Mouse (Mus musculus): ENCODE measurements around the gene Kmt2a. TPM values are rescaled to one million over a fixed set of nuclear protein-coding genes. Genes with fewer than 3 reads are reported as not detected.

The Kmt2a gene
- polyA plus RNA-seq, 1 experiment from 2014 or later, result 13.1 TPM

GRCm38 (mm10) chr9:44805536-44805935 lies 75.6 kb downstream of the Kmt2a start:
- Histone ChIP-seq H3K4me2 (replicated peaks) (no peak overlapping the region), H3K9me3 (no peaks in the 10 kb centered on the region), H3K36me3 (peaks cover 39% of the 10 kb centered on the region), H3K4me1 (replicated peaks) (peaks cover 9% of the 10 kb centered on the region; the same call in 1 of the 2 replicates), H3K27ac (no peak overlapping the region), H3K9ac (no peak overlapping the region), H3K4me3 (replicated peaks) (no peak overlapping the region), H3K27me3 (replicated peaks) (no peaks in the 10 kb centered on the region)
- ATAC-seq, result no peak
- WGBS, result 92% methylated on average over 5 of the region's 5 CpGs

GRCm38 (mm10) chr9:44804678-44805077 lies 76.4 kb downstream of the Kmt2a start:
- Histone ChIP-seq H3K27ac (no peak overlapping the region), H3K36me3 (peaks cover 36% of the 10 kb centered on the region), H3K4me1 (replicated peaks) (peaks cover 14% of the 10 kb centered on the region; the same call in 1 of the 2 replicates), H3K9ac (no peak overlapping the region), H3K4me2 (replicated peaks) (no peak overlapping the region), H3K4me3 (replicated peaks) (no peak overlapping the region), H3K27me3 (replicated peaks) (no peaks in the 10 kb centered on the region), H3K9me3 (no peaks in the 10 kb centered on the region)
- 87% methylated on average over 10 of the region's 10 CpGs for WGBS
- no peak for ATAC-seq

- H3K9ac ChIP-seq, result no peak within 1 kb of the TSS
- H3K4me2 ChIP-seq (replicated peaks), result no peak within 1 kb of the TSS
- ATAC-seq, result no peak
Observed at GRCm38 (mm10) chr9:44802808-44803450, 78.2 kb downstream of the Kmt2a start, which contains the start of gene Ttc36. TSS of gene Ttc36 (minus strand) at chr9:44803072.

GRCm38 (mm10) chr9:44801669-44802068 lies 79.4 kb downstream of the Kmt2a start:
- 0 out of 2 replicates have a peak, but pooled peaks cover 7% of the 10 kb centered on the region for H3K27me3 ChIP-seq (replicated peaks)
- peaks cover 26% of the 10 kb centered on the region for H3K4me1 ChIP-seq (replicated peaks)
- H3K9ac ChIP-seq, result no peak overlapping the region
- H3K36me3 ChIP-seq, result peaks cover 15% of the 10 kb centered on the region
- no peak overlapping the region for H3K4me2 ChIP-seq (replicated peaks)
- ATAC-seq, result no peak
- no peak overlapping the region for H3K4me3 ChIP-seq (replicated peaks)
- 79% methylated on average over 6 of the region's 6 CpGs for WGBS
- H3K9me3 ChIP-seq, result no peaks in the 10 kb centered on the region
- no peak overlapping the region for H3K27ac ChIP-seq

More at GRCm38 (mm10) chr9:44802808-44803450, 78.2 kb downstream of the Kmt2a start, which contains the start of gene Ttc36:
- Histone ChIP-seq H3K9me3 (no peaks in the 10 kb centered on the region), H3K4me3 (replicated peaks) (no peak within 1 kb of the TSS), H3K27ac (no peak within 1 kb of the TSS), H3K27me3 (replicated peaks) (0 out of 2 replicates have a peak, but pooled peaks cover 6% of the 10 kb centered on the region), H3K36me3 (peaks cover 25% of the 10 kb centered on the region), H3K4me1 (replicated peaks) (peaks cover 26% of the 10 kb centered on the region)
- WGBS, result 60% methylated on average over 4 of the region's 4 CpGs

- peaks cover 4% of the 10 kb centered on the region; the same call in 1 of the 2 replicates for H3K36me3 ChIP-seq
- H3K9ac ChIP-seq, result peak overlapping the region; percentile 69
- peaks cover 26% of the 10 kb centered on the region for H3K4me1 ChIP-seq (replicated peaks)
- peak overlapping the region; percentile 62 for H3K4me3 ChIP-seq (replicated peaks)
- 0 out of 2 replicates have a peak, but pooled peaks cover 7% of the 10 kb centered on the region for H3K27me3 ChIP-seq (replicated peaks)
- H3K9me3 ChIP-seq, result no peaks in the 10 kb centered on the region
- peak overlapping the region; percentile 97 for H3K4me2 ChIP-seq (replicated peaks)
- peak overlapping the region; percentile 95 for H3K27ac ChIP-seq
- 37% methylated on average over 9 of the region's 9 CpGs for WGBS
- no peak for ATAC-seq
Observed at GRCm38 (mm10) chr9:44799958-44800324, 81.2 kb downstream of the Kmt2a start.

GRCm38 (mm10) chr9:44799102-44799957 lies 81.8 kb downstream of the Kmt2a start, which contains the start of gene Tmem25:
TSS of gene Tmem25 (minus strand) at chr9:44799307.
- Histone ChIP-seq H3K4me1 (replicated peaks) (peaks cover 26% of the 10 kb centered on the region), H3K36me3 (no peaks in the 10 kb centered on the region), H3K9ac (peak within 1 kb of the TSS; percentile 69), H3K27me3 (replicated peaks) (0 out of 2 replicates have a peak, but pooled peaks cover 7% of the 10 kb centered on the region), H3K9me3 (no peaks in the 10 kb centered on the region), H3K4me2 (replicated peaks) (peak within 1 kb of the TSS; percentile 97), H3K4me3 (replicated peaks) (peak within 1 kb of the TSS; percentile 62), H3K27ac (peak within 1 kb of the TSS; percentile 95)
- under 1% methylated on average over 72 of the region's 75 CpGs for WGBS
- ATAC-seq, result peak; percentile 97

- Histone ChIP-seq H3K9me3 (no peaks in the 10 kb centered on the region), H3K4me3 (replicated peaks) (peak overlapping the region; percentile 62; the same call in 1 of the 2 replicates), H3K27me3 (replicated peaks) (0 out of 2 replicates have a peak, but pooled peaks cover 7% of the 10 kb centered on the region), H3K27ac (no peak overlapping the region), H3K36me3 (no peaks in the 10 kb centered on the region), H3K4me1 (replicated peaks) (peaks cover 26% of the 10 kb centered on the region), H3K9ac (no peak overlapping the region), H3K4me2 (replicated peaks) (peak overlapping the region; percentile 97)
- ATAC-seq, result no peak; the same call in 1 of the 2 replicates
- 46% methylated on average over 7 of the region's 7 CpGs for WGBS
Observed at GRCm38 (mm10) chr9:44798298-44798697, 82.8 kb downstream of the Kmt2a start.

GRCm38 (mm10) chr9:44792842-44793241 lies 88.3 kb downstream of the Kmt2a start:
- Histone ChIP-seq H3K36me3 (peaks cover 22% of the 10 kb centered on the region), H3K27ac (no peak overlapping the region), H3K4me1 (replicated peaks) (no peaks in the 10 kb centered on the region), H3K4me2 (replicated peaks) (no peak overlapping the region), H3K9ac (no peak overlapping the region), H3K27me3 (replicated peaks) (0 out of 2 replicates have a peak, but pooled peaks cover under 1% of the 10 kb centered on the region), H3K4me3 (replicated peaks) (no peak overlapping the region), H3K9me3 (no peaks in the 10 kb centered on the region)
- 70% methylated on average over 9 of the region's 9 CpGs for WGBS
- ATAC-seq, result no peak

- Histone ChIP-seq H3K4me1 (replicated peaks) (no peaks in the 10 kb centered on the region), H3K27me3 (replicated peaks) (no peaks in the 10 kb centered on the region), H3K27ac (peak overlapping the region; percentile 87), H3K9ac (peak overlapping the region; percentile 81), H3K36me3 (no peaks in the 10 kb centered on the region), H3K4me3 (replicated peaks) (peak overlapping the region; percentile 79), H3K4me2 (replicated peaks) (peak overlapping the region; percentile 82), H3K9me3 (no peaks in the 10 kb centered on the region)
- ATAC-seq, result peak; percentile 99
- under 1% methylated on average over 41 of the region's 41 CpGs for WGBS
Observed at GRCm38 (mm10) chr9:44772750-44773651, 108.1 kb downstream of the Kmt2a start.

GRCm38 (mm10) chr9:44772392-44772749 lies 108.7 kb downstream of the Kmt2a start:
- Histone ChIP-seq H3K4me1 (replicated peaks) (no peaks in the 10 kb centered on the region), H3K9ac (0 out of 2 replicates have a peak overlapping the region, but pooled peaks have one; percentile 17), H3K27me3 (replicated peaks) (no peaks in the 10 kb centered on the region), H3K9me3 (no peaks in the 10 kb centered on the region), H3K4me3 (replicated peaks) (peak overlapping the region; percentile 79), H3K4me2 (replicated peaks) (no peak overlapping the region), H3K27ac (0 out of 2 replicates have a peak overlapping the region, but pooled peaks have one; percentile 60), H3K36me3 (no peaks in the 10 kb centered on the region)
- 0 out of 2 replicates have a peak, but pooled peaks have one; percentile 1 for ATAC-seq
- 25% methylated on average over 5 of the region's 5 CpGs for WGBS

- no peak overlapping the region for H3K4me3 ChIP-seq (replicated peaks)
- no peaks in the 10 kb centered on the region for H3K36me3 ChIP-seq
- no peaks in the 10 kb centered on the region for H3K27me3 ChIP-seq (replicated peaks)
- 89% methylated on average over 5 of the region's 5 CpGs for WGBS
- no peak overlapping the region for H3K4me2 ChIP-seq (replicated peaks)
- H3K9me3 ChIP-seq, result no peaks in the 10 kb centered on the region
- ATAC-seq, result no peak
- no peaks in the 10 kb centered on the region for H3K4me1 ChIP-seq (replicated peaks)
- H3K9ac ChIP-seq, result no peak overlapping the region
- H3K27ac ChIP-seq, result no peak overlapping the region
Observed at GRCm38 (mm10) chr9:44771376-44771775, 109.7 kb downstream of the Kmt2a start.
